Mouse (Mus musculus) cerebellum, postnatal 36 days (tissue): ENCODE results near the gene Sp2.
A peak's percentile ranks its signal among the peaks of the same experiment; 100 is the strongest.

ENCODE experiments used
- DNase-seq, 2 experiments: peaks; one replicate each; pipeline ENCODE4 v3.0.0; 2021 to 2022; ENCODE audit warnings: mixed read lengths in 2 of 2

The Sp2 gene

GRCm38 (mm10) chr11:96937549-96938425 lies 45.0 kb downstream of the Sp2 start:
- DNase-seq, result peak; percentile 20 to 32

GRCm38 (mm10) chr11:96935872-96936650 lies 46.7 kb downstream of the Sp2 start:
- DNase-seq, result no peak

- no peak for DNase-seq
These were observed 47.8 kb downstream of the Sp2 start for GRCm38 (mm10) chr11:96934921-96935356.

GRCm38 (mm10) chr11:96933562-96934276 lies 49.0 kb downstream of the Sp2 start:
- DNase-seq, result no peak

GRCm38 (mm10) chr11:96931327-96932062 lies 51.3 kb downstream of the Sp2 start:
- no peak for DNase-seq

GRCm38 (mm10) chr11:96929766-96930331 lies 52.9 kb downstream of the Sp2 start:
- no peak for DNase-seq

GRCm38 (mm10) chr11:96929096-96929765 lies 53.5 kb downstream of the Sp2 start:
- no peak for DNase-seq

GRCm38 (mm10) chr11:96928691-96929090 lies 54.1 kb downstream of the Sp2 start:
- DNase-seq, result no peak

- no peak for DNase-seq
These were observed 54.7 kb downstream of the Sp2 start, which contains the start of gene Prr15l for GRCm38 (mm10) chr11:96928088-96928487. TSS of gene Prr15l (plus strand) at chr11:96928104.

GRCm38 (mm10) chr11:96926587-96926986 lies 56.2 kb downstream of the Sp2 start:
- DNase-seq, result no peak

- DNase-seq, result no peak
These were observed 57.1 kb downstream of the Sp2 start for GRCm38 (mm10) chr11:96925469-96926148.

- DNase-seq, result no peak
These were observed 57.9 kb downstream of the Sp2 start for GRCm38 (mm10) chr11:96924861-96925260.

GRCm38 (mm10) chr11:96919003-96919402 lies 63.8 kb downstream of the Sp2 start:
- DNase-seq, result no peak

- no peak for DNase-seq
These were observed 65.3 kb downstream of the Sp2 start for GRCm38 (mm10) chr11:96917415-96917814.

GRCm38 (mm10) chr11:96916885-96917396 lies 65.8 kb downstream of the Sp2 start:
- no peak for DNase-seq

GRCm38 (mm10) chr11:96916044-96916884 lies 66.5 kb downstream of the Sp2 start, which contains the start of gene Cdk5rap3:
TSS of gene Cdk5rap3 (minus strand) at chr11:96916496.
- peak; percentile 99 for DNase-seq

GRCm38 (mm10) chr11:96912682-96913081 lies 70.1 kb downstream of the Sp2 start:
- DNase-seq, result no peak

GRCm38 (mm10) chr11:96910003-96910402 lies 72.8 kb downstream of the Sp2 start:
- DNase-seq, result peak; percentile 82 to 89

GRCm38 (mm10) chr11:96908594-96908993 lies 74.2 kb downstream of the Sp2 start:
- DNase-seq, result peak in 1 of 2 experiments; percentile 26
